Mouse (Mus musculus): ENCODE measurements around the gene Gm28036. TPM values are rescaled to one million over a fixed set of nuclear protein-coding genes. Genes with fewer than 3 reads are reported as not detected.
"Not testable (repeated sequence)": the region's sequence is repeated elsewhere in the genome, so short reads cannot be mapped to it uniquely, and the experiment has no call there.

The Gm28036 gene
- polyA plus RNA-seq, 1 experiment: 52.2 TPM

GRCm38 (mm10) chr2:156134161-156134560 lies 7.3 kb upstream of the Gm28036 start:
- no peaks in the 10 kb centered on the region for H3K4me1 ChIP-seq (ENCODE audit: control insufficient read depth, insufficient read depth, low read length)
- H3K36me3 ChIP-seq (ENCODE audit: control insufficient read depth, insufficient read depth, low read length, poor library complexity, severe bottlenecking): no peaks in the 10 kb centered on the region
- H3K9me3 ChIP-seq (replicated peaks; ENCODE audit: control insufficient read depth, insufficient read depth, low read length, poor library complexity, severe bottlenecking): no peaks in the 10 kb centered on the region
- H3K9ac ChIP-seq (ENCODE audit: low read depth, poor library complexity, severe bottlenecking): no peak overlapping the region
- H3K27ac ChIP-seq (ENCODE audit: insufficient read depth, low read length): no peak overlapping the region
- H3K4me3 ChIP-seq (ENCODE audit: low read depth, low read length): no peak overlapping the region
- TF ChIP-seq EP300 (IDR thresholded peaks at IDR 0.05; ENCODE audit: insufficient read depth, low read depth, low read length) (no peak), POLR2A (IDR thresholded peaks at IDR 0.05; ENCODE audit: insufficient read depth, low read length) (no peak), CTCF (IDR thresholded peaks at IDR 0.05; ENCODE audit: low read depth, low read length) (no peak)
- no peaks in the 10 kb centered on the region for H3K27me3 ChIP-seq (ENCODE audit: control insufficient read depth, insufficient read depth, low read length, poor library complexity, severe bottlenecking)

GRCm38 (mm10) chr2:156123731-156124130 lies 3.2 kb downstream of the Gm28036 start:
- Histone ChIP-seq H3K9ac (ENCODE audit: low read depth, poor library complexity, severe bottlenecking) (no peak overlapping the region), H3K9me3 (replicated peaks; ENCODE audit: control insufficient read depth, insufficient read depth, low read length, poor library complexity, severe bottlenecking) (peaks cover 16% of the 10 kb centered on the region), H3K4me3 (ENCODE audit: low read depth, low read length) (no peak overlapping the region), H3K27ac (ENCODE audit: insufficient read depth, low read length) (no peak overlapping the region), H3K27me3 (ENCODE audit: control insufficient read depth, insufficient read depth, low read length, poor library complexity, severe bottlenecking) (no peaks in the 10 kb centered on the region), H3K36me3 (ENCODE audit: control insufficient read depth, insufficient read depth, low read length, poor library complexity, severe bottlenecking) (no peaks in the 10 kb centered on the region), H3K4me1 (ENCODE audit: control insufficient read depth, insufficient read depth, low read length) (no peaks in the 10 kb centered on the region)
- TF ChIP-seq CTCF (IDR thresholded peaks at IDR 0.05; ENCODE audit: low read depth, low read length) (no peak), POLR2A (IDR thresholded peaks at IDR 0.05; ENCODE audit: insufficient read depth, low read length) (no peak), EP300 (IDR thresholded peaks at IDR 0.05; ENCODE audit: insufficient read depth, low read depth, low read length) (no peak)

GRCm38 (mm10) chr2:156119566-156119965 lies 7.3 kb downstream of the Gm28036 start:
- TF ChIP-seq POLR2A (IDR thresholded peaks at IDR 0.05; ENCODE audit: insufficient read depth, low read length) (no peak), EP300 (IDR thresholded peaks at IDR 0.05; ENCODE audit: insufficient read depth, low read depth, low read length) (no peak), CTCF (IDR thresholded peaks at IDR 0.05; ENCODE audit: low read depth, low read length) (no peak)
- Histone ChIP-seq H3K9me3 (replicated peaks; ENCODE audit: control insufficient read depth, insufficient read depth, low read length, poor library complexity, severe bottlenecking) (peaks cover 21% of the 10 kb centered on the region), H3K27me3 (ENCODE audit: control insufficient read depth, insufficient read depth, low read length, poor library complexity, severe bottlenecking) (no peaks in the 10 kb centered on the region), H3K4me3 (ENCODE audit: low read depth, low read length) (no peak overlapping the region), H3K4me1 (ENCODE audit: control insufficient read depth, insufficient read depth, low read length) (no peaks in the 10 kb centered on the region), H3K9ac (ENCODE audit: low read depth, poor library complexity, severe bottlenecking) (no peak overlapping the region), H3K36me3 (ENCODE audit: control insufficient read depth, insufficient read depth, low read length, poor library complexity, severe bottlenecking) (no peaks in the 10 kb centered on the region), H3K27ac (ENCODE audit: insufficient read depth, low read length) (no peak overlapping the region)

GRCm38 (mm10) chr2:156112080-156112423 lies 14.8 kb downstream of the Gm28036 start:
- not testable (repeated sequence) for H3K36me3 ChIP-seq (ENCODE audit: control insufficient read depth, insufficient read depth, low read length, poor library complexity, severe bottlenecking); H3K4me1 ChIP-seq (ENCODE audit: control insufficient read depth, insufficient read depth, low read length); H3K27me3 ChIP-seq (ENCODE audit: control insufficient read depth, insufficient read depth, low read length, poor library complexity, severe bottlenecking)
- H3K9me3 ChIP-seq (replicated peaks; ENCODE audit: control insufficient read depth, insufficient read depth, low read length, poor library complexity, severe bottlenecking): peaks cover 10% of the 10 kb centered on the region
- H3K4me3 ChIP-seq (ENCODE audit: low read depth, low read length): peak overlapping the region; percentile 47
- peak overlapping the region; percentile 97 for H3K9ac ChIP-seq (ENCODE audit: low read depth, poor library complexity, severe bottlenecking)
- TF ChIP-seq POLR2A (IDR thresholded peaks at IDR 0.05; ENCODE audit: insufficient read depth, low read length): peak; percentile 6
- H3K27ac ChIP-seq (ENCODE audit: insufficient read depth, low read length): peak overlapping the region; percentile 73

GRCm38 (mm10) chr2:156111358-156112079 lies 15.4 kb downstream of the Gm28036 start, which contains the start of the genes Cpne1 and Rbm12:
Cpne1 (minus strand) TSS chr2:156111965.
Rbm12 (minus strand) TSS chr2:156111978.
- H3K4me3 ChIP-seq (ENCODE audit: low read depth, low read length): peak within 1 kb of the TSS; percentile 97
- H3K4me1 ChIP-seq (ENCODE audit: control insufficient read depth, insufficient read depth, low read length): no peaks in the 10 kb centered on the region
- H3K9ac ChIP-seq (ENCODE audit: low read depth, poor library complexity, severe bottlenecking): peak within 1 kb of the TSS; percentile 97
- H3K27me3 ChIP-seq (ENCODE audit: control insufficient read depth, insufficient read depth, low read length, poor library complexity, severe bottlenecking): no peaks in the 10 kb centered on the region
- peaks cover 3% of the 10 kb centered on the region for H3K36me3 ChIP-seq (ENCODE audit: control insufficient read depth, insufficient read depth, low read length, poor library complexity, severe bottlenecking)
- H3K27ac ChIP-seq (ENCODE audit: insufficient read depth, low read length): peak within 1 kb of the TSS; percentile 73
- no peak for TF ChIP-seq CTCF (IDR thresholded peaks at IDR 0.05; ENCODE audit: low read depth, low read length)
- TF ChIP-seq POLR2A (IDR thresholded peaks at IDR 0.05; ENCODE audit: insufficient read depth, low read length): peak; percentile 59
- peaks cover 10% of the 10 kb centered on the region for H3K9me3 ChIP-seq (replicated peaks; ENCODE audit: control insufficient read depth, insufficient read depth, low read length, poor library complexity, severe bottlenecking)

- peaks cover 6% of the 10 kb centered on the region for H3K9me3 ChIP-seq (replicated peaks; ENCODE audit: control insufficient read depth, insufficient read depth, low read length, poor library complexity, severe bottlenecking)
Observed at GRCm38 (mm10) chr2:156110627-156111357, 16.1 kb downstream of the Gm28036 start.

More at GRCm38 (mm10) chr2:156110627-156111357, 16.1 kb downstream of the Gm28036 start:
- Histone ChIP-seq H3K36me3 (ENCODE audit: control insufficient read depth, insufficient read depth, low read length, poor library complexity, severe bottlenecking) (peaks cover 3% of the 10 kb centered on the region), H3K9ac (ENCODE audit: low read depth, poor library complexity, severe bottlenecking) (peak overlapping the region; percentile 97), H3K27me3 (ENCODE audit: control insufficient read depth, insufficient read depth, low read length, poor library complexity, severe bottlenecking) (no peaks in the 10 kb centered on the region), H3K27ac (ENCODE audit: insufficient read depth, low read length) (peak overlapping the region; percentile 60), H3K4me3 (ENCODE audit: low read depth, low read length) (peak overlapping the region; percentile 97), H3K4me1 (ENCODE audit: control insufficient read depth, insufficient read depth, low read length) (no peaks in the 10 kb centered on the region)
- no peak for TF ChIP-seq EP300 (IDR thresholded peaks at IDR 0.05; ENCODE audit: insufficient read depth, low read depth, low read length)
- no peak for TF ChIP-seq POLR2A (IDR thresholded peaks at IDR 0.05; ENCODE audit: insufficient read depth, low read length)
- TF ChIP-seq CTCF (IDR thresholded peaks at IDR 0.05; ENCODE audit: low read depth, low read length): no peak

Data from ES-Bruce4 (cell line).